Mouse (Mus musculus) thymus, postnatal 0 days (tissue): ENCODE measurements around the gene Mrnip. TPM values are rescaled to one million over a fixed set of nuclear protein-coding genes. Genes with fewer than 3 reads are reported as not detected.
"Not testable (repeated sequence)": the region's sequence is repeated elsewhere in the genome, so short reads cannot be mapped to it uniquely, and the experiment has no call there.

Experiments
- DNase-seq: peaks from one replicate; pipeline ENCODE4 v3.0.0-alpha.2; 2015; ENCODE audit warnings: low spot score
- polyA plus RNA-seq: library from polyadenylated mRNA; unstranded; fragments of >200 nt; fragmentation: Nextera tagmentation; extraction: Ambion mirVana; gene quantifications from 2 replicates; pipeline ENCODE4 v1.2.1, GENCODE M21; 2015

Gene Mrnip
- 13.1 and 15.3 TPM in 2 replicates for polyA plus RNA-seq

DNA sequence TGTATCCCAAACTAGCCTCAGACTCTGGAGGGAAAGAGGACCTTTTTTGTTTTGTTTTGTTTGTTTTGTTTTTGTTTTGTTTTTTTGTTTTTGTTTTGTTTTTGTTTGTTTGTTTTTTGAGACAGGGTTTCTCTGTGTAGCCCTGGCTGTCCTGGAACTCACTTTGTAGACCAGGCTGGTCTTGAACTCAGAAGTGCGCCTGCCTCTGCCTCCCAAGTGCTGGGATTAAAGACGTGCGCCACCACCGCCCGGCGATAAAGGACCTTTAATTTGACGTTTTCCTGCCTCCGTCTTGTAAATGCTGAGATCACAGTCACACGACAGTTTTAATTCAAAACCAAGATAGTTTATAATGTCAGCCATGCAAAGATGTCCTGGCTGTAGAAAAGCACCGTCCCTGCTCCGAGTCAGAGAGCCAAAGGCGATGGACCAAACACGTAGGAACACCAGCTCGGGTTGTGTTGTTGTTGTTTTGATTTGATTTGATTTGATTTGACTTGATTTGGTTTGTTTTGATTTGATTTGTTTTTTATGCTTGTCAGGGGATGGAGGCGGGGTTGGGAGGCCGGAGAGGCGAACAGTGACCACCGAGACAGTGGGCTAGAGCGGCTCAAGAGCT, at the start of gene Mrnip:
TSS of gene Mrnip (plus strand) at position 334 of the 619 bp plus-strand sequence.
- not testable (repeated sequence) for DNase-seq

DNA sequence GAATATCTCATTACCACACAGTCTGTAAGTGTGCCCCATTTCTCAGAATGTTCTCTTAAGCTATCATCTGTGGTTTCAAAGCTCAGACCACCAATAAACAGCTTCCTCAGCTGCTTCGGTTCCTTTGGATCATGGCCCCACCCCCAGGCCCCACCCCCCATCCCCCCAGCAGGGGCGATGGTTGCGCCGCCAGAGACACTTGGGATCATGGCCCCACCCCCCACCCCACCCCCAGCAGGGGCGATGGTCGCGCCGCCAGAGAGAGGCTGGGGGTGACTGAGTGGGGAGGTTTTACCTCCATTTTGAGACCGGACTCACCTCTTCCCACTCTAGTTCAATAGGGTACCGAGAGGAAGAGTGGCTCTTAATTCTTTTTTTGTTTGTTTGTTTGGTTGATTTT, 46.5 kb upstream of the Mrnip start:
- no peak for DNase-seq

DNA sequence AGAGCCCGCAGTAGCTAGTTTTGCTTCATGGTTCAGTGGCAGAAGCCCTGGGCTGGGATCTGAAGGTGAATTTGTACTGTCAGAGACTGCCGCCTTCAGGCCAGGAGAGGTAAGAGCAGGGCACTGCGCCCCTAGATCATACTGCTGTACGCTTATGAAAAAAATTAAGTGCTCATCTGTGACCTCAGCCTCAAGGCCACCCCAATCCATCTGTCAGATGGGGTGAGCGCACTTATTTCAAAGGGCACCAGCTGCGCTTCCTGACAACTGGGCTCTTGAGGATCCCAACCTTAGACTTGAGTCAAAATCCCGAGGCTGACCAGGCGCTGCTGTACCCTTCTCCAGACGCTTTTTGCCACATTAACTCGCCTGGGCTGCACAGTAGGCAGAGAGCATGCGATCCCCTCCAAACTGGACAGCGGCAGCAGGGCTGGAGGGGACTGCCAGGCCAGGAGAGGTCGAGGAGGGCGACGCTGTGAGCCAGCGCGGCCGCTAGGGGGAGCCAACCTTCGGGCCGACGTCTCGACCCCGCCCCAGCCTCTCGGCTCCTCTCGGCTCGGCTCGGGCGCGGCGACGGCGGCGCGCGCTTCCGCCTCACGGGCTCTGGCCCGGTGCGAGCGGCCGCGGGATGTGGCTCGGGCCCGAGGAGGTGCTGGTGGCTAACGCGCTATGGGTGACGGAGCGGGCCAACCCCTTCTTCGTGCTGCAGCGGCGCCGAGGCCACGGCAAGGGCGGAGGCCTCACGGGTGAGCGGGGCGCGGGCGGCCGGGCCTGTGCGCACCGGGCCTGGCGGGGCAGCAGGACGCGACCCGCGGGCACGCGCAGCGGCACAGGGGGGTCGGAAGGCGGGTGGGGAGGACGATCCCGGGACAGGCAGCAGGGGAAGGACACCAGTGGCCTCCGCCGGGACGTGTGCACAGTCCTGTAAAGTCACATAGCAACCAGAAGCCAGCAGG, 43.2 kb upstream of the Mrnip start, which contains the start of gene Tbc1d9b:
TSS of gene Tbc1d9b (plus strand) at position 586 of the 956 bp plus-strand sequence.
- DNase-seq = peak; percentile 94

DNA sequence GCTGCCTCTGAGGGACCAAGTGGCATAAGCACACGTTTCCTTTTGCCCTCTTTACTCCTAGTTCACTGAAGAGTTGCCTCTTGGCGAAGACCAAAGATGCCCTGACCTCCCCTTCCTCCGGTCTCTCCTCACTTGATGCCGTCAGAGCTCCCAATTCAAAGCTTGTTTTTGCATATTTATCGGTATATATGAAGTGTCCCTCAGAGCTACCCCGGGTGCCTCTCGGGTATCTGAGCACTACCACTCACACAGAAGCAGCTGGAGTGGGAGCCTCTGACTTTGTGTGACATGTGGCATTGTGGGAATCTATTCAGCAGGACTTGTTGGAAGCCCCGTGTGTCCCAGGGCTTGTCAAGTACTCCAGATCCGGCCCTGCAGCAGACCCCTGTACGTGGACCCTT, 42.4 kb upstream of the Mrnip start:
- peak; percentile 21 for DNase-seq

DNA sequence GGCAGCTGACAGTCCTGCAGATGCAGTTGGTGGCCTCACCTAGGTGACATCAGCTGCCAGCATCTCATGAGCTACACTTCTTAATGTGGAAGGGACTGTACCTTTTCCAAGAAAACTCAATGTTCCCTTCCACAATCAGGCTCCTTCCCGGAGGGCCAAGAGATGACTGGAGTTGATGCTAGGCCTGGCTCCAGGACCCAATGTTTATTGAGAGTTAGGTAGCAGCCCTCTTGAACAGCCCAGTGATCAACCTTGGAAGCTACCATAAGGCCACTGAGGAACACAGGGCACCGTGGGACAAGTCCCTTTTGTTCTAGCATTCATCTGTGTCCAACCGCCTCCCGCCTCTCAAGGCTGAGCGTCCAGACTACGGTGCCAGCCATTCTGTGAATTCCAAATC, 42.0 kb upstream of the Mrnip start:
- DNase-seq = no peak

DNA sequence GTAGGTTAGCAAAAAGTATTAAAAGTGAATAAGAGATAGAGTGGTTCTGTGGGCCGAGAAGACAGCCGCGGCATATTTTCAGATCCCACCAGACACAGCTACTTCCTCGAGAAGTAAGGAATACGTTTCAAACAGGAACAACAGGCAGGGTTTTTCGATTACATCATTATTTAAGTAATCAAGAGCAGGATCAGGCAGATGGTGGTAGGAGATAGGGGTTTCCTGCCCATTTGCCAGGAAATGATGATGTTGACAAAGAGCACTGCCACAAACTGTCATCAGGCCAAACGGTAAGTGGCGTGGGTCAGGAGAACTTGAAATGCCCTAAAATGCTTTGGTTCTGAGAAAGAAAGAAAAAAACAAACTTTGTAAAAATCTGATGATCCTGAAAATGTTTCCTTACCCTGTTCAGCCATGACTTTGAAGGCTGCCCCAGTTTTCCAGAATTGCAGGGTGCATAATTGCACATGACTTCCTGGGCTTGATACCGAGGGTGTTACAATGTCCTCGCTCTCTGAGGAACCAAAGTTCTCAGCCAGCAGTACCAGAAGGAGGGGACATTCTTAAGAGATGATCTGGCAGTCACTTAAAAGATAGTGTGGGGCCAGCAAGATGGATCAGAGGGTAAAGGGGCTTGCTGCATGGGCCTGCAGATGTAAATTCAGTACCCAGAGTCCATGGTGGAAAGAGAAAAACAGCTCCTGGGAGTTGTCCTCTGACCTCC, 39.9 kb upstream of the Mrnip start:
- DNase-seq = no peak

DNA sequence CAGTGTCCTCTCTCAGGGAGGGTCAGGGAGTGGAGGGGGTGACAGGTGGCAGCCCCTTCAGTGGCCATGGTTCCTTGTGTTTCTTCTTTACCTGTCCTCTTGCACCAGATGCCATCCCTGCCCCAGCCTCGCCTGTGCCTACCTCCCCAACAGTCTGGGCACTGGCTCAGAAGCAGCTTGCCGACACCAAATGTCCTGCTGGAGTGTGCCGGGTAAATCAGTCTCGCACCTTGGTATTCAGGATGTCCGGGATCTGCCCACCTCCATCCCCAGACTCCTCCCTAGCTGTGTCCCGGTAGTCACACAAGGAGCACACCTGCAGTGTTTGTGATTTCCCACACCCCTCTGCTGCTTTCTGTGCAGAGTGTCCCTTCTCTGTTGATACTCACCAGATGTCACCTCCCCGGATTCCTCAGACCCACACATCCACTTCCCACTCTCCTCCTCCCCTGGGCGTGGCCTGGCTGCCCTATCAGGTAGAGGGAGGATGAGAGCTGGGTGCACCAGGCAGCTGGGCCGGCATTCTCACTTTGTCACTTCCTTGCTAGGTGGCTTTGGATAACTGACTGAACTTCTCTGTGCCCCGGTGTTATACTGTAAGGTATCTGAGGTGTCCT, 35.9 kb upstream of the Mrnip start:
- DNase-seq = no peak

DNA sequence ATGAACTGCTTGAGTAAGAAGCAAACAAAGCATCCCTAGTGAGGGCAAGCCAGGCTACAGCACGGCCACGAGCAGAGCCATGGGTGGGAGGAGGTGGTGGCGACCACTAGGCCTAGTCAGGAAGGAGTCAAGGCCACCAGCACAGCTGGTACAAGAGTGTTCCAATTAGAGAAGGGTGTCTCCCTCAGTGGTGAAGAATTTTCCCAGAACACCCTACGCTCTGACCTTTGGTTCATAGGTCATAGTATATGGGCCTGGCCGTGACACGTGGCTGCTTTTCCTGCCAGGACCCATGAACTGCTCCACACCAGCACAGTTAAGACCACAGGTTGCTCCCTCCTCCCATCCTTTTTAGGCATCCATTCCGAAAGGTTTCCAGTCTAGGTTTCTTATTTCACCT, 34.7 kb upstream of the Mrnip start:
- DNase-seq = no peak

DNA sequence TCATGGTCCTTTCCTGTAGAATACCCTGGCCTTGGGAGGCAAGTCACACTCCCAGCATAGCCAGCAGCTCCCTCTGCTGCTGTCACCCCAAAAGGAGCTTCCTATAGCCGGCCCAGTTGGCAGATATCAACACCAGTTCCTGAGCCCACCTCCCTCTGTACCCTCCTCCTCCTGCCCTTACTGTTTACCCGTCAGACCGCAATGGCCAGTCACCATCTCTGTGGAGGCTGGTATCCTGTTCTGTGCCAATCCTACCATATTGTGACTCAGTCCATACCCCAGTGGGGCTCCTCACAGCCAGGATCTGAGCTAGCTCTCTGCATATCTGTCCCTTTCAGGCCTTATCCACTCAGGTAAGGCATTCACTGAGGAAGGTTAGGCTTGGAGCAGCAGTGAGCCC, 28.7 kb upstream of the Mrnip start:
- DNase-seq = no peak

DNA sequence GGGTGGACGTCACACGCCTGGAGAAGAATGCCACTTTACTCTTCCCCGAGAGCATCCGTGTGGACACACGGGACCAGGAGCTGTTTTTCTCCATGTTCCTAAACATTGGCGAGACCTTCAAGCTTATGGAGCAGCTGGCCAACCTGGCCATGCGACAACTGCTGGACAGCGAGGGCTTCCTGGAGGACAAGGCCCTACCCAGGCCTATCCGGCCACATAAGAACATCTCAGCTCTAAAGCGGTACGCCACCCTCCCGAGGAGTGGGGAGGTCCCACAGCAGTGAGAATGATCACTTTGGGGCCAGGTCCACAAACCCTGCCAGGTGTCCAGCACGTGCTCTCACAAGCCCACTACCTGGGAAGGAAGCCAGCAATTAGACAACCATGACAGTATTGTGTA, 28.1 kb upstream of the Mrnip start:
- DNase-seq = no peak

DNA sequence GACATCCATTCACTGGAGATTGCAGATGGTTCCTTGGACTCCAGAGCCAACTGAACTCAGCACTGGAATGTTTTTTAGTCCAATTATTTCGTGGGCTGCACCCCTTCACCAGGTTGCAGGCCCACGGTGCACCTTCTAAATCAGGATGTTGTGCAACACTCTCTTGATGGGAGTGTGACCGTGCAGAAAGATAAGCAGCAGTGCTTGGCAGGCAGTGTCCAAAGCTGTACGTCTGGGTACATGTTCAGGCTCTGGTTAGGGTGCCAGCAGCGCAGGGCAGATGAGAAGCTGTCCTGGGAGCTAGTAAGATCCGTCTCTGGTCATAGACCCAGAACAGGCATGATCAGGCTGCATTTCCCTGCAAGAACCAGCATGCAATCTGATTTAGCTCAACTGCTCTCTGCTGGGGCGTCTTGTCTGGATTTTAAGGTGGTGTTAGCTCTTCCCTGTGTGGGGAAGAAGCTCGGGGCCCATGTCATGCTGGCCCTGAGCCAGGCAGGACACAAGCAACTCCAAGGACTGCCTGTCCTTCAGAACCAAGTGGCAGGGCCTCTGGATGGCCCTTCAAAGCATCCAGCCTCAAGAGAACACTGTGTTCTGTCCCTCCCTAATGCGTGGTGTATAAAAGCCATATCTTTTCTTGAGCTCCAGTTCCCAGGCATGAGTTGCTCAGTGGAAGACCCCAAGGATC, 26.8 kb upstream of the Mrnip start:
- no peak for DNase-seq

DNA sequence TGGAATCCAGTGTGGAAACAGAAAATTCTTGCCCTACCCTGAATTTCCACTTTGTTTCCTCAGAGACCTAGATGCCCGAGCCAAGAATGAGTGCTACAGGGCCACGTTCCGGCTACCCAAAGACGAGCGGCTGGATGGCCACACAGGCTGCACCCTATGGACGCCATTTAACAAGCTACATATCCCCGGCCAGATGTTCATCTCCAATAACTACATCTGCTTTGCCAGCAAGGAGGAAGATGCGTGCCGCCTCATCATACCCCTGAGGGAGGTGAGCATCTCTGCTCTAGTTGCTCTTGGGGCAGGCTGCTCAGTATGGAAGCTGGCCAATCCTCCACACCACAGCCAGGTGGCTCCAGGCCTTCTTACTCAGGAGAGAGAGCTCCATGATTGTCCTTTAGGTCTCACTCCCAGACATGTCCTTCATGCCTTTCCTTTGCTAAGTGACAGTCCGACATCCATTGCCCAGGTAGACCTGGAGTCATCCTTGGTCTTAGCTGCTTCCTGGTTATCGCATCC, 26.2 kb upstream of the Mrnip start:
- no peak for DNase-seq

DNA sequence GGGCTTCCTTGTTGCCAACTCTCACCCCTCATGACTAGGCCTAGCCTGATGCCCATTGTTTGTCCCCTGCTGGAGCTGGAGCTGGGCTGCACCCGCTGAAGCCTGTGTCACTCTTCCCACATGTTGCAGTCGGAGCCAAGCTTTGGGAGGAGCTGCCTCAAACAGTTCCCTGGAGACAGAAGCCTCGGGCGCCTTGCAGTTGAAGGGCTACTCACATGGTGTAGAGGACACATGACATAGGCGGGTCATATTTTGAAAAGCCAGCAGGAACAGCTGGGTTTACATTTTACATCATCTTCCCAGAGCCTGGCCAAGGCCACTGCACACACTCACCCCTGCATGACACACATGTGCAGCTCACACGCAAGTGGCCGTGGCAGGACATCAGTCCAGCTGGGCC, 25.0 kb upstream of the Mrnip start:
- no peak for DNase-seq

DNA sequence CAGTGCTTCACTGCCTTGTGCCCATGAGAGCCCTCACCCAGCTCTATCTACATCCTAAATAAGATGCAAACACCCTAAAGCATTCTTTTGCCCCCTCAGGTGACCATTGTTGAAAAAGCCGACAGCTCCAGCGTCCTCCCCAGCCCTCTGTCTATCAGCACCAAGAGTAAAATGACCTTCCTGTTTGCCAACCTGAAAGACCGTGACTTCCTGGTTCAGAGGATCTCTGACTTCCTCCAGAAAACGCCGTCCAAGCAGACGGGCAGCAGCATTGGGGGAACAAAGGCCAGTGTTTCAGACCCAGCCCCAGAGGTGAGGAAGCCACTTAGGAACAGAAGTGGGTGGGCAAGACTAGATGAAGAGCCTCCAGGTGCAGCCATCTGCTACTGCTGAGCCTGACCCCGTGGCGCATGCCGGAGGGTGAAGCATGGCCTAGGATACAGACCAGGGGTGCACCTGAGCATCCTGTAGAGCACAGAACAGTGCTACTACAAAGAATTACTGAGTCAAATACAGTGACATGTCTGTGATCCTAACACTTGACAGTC, 24.6 kb upstream of the Mrnip start:
- no peak for DNase-seq

DNA sequence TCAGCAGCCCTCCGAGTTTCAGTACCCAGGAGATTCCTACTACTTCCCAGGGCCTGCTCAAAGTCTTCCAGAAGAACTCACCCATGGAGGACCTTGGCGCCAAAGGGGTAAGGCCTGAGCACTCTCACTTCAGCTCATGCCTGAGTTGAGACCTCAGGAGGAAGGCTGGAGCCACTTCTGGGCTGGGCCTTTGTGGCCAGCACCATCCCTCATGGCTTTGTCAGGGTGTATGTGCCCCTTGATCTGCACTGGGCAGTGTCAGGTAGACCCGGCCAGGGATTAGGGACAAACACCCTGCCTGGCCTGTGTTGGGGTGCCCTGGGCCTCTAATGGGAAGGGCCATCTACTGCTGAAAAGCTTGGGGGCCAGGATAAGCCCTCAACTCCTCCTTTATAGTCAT, 22.9 kb upstream of the Mrnip start:
- no peak for DNase-seq

DNA sequence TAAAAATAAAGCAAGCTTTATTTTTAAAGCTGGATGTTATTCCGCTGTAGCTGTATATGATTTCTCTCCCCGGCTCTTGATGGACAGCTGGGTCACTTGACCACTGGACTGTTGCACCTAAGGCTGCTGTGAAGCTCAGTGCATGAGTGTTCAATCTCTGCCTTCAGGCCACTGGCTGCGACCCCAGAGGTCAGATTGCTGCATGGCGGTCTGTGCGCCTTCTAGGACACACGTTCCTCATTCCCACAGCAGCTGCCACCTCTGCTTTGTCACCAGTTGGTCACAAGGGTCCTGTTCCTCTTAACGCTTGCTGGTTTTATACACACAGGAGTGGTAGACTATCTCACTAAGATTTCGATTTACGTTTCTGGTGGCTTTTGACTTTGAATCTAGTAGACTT, 20.1 kb upstream of the Mrnip start:
- no peak for DNase-seq

DNA sequence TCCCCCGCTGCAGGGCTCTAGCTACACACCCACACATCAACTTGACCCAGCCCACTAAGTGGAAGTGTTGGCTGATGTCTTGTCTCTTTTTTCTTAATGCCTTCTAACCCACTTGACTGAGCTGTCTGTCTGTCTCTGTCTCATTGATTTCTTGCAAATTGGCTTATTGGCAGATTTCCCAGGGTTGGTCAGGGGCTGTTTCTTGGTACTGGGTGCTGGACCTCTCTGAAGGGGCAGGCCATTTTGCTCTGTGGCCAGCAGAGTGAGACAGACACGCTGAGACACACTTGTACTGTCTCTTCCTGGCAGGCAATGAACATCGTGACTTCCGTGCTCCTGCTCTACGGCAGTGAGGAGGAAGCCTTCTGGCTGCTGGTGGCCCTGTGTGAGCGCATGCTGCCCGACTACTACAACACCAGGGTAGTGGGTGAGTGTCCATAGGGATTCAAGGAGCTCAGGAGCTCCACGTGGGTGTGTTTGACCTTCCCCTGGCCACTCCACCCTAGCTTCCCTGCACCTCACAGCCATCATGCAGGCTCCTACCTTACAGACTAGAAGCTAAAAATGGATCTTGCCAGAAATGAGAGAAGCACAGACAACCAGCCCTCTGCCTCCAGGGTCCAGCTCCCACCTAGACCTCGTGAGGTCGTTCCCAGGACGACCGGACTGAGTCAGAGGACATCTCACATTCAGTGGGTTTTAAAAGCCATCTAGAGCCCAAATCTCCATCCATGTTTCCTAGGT, 19.3 kb upstream of the Mrnip start:
- no peak for DNase-seq

DNA sequence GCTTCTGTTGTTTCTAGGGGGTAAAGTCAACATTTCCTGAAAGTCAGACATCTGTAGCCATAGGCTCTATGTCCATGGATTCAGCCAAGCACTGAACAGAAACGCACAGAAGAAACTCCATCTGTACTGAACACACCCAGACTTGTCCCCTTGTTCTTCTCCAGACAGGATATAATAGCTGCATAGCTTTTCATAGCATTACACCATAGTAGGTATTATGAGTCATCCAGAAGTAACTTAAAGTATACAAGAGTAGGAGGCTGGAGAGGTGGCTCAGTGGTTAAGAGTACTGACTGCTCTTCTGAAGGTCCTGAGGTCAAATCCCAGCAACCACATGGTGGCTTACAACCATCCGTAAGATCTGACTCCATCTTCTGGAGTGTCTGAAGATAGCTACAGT, 18.5 kb upstream of the Mrnip start:
- no peak for DNase-seq

DNA sequence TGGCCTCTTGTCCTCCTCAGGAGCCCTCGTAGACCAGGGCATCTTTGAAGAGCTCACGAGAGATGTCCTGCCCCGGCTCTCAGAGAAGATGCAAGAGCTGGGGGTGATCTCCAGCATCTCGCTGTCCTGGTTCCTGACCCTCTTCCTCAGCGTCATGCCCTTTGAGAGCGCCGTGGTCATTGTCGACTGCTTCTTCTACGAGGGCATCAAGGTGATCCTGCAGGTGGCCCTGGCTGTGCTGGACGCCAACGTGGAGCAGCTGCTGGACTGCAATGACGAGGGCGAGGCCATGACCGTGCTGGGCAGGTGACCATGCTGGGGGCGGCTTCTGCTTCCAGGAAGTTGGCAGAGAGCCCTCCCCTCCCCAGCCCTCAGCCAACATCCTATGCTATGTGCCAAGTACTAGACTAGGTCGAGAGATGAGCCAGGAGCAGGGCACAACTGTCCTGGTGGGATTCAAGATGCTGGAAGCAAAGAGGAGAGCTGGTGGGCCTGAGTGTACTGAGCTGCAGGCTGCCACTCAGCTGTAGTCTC, 17.5 kb upstream of the Mrnip start:
- DNase-seq = no peak
